Mouse (Mus musculus): ENCODE data around the gene Ormdl2.
A peak's percentile ranks its signal among the peaks of the same experiment; 100 is the strongest.
"Not testable (repeated sequence)": the region's sequence is repeated elsewhere in the genome, so short reads cannot be mapped to it uniquely, and the experiment has no call there.

Ormdl2 gene

GRCm38 (mm10) chr10:128821358-128822056 is at the start of gene Ormdl2:
Ormdl2 (minus strand) TSS chr10:128821645.
- peak; percentile 95 for DNase-seq

- DNase-seq, result no peak
These were observed 48.9 kb upstream of the Ormdl2 start for GRCm38 (mm10) chr10:128870341-128870740.

- DNase-seq, result no peak
These were observed 45.1 kb upstream of the Ormdl2 start for GRCm38 (mm10) chr10:128866518-128866917.

GRCm38 (mm10) chr10:128866042-128866441 is 44.6 kb upstream of the Ormdl2 start:
- DNase-seq, result no peak

GRCm38 (mm10) chr10:128861176-128861575 is 39.7 kb upstream of the Ormdl2 start:
- DNase-seq, result no peak

- DNase-seq, result no peak
These were observed 28.9 kb upstream of the Ormdl2 start for GRCm38 (mm10) chr10:128850339-128850738.

GRCm38 (mm10) chr10:128848426-128848825 is 27.0 kb upstream of the Ormdl2 start:
- no peak for DNase-seq

- no peak for DNase-seq
These were observed 25.2 kb upstream of the Ormdl2 start for GRCm38 (mm10) chr10:128846664-128847063.

- no peak for DNase-seq
These were observed 24.1 kb upstream of the Ormdl2 start for GRCm38 (mm10) chr10:128845516-128845915.

GRCm38 (mm10) chr10:128843260-128843659 is 21.8 kb upstream of the Ormdl2 start:
- DNase-seq, result no peak

GRCm38 (mm10) chr10:128840612-128841011 is 19.2 kb upstream of the Ormdl2 start:
- DNase-seq, result no peak

GRCm38 (mm10) chr10:128839434-128839833 is 18.0 kb upstream of the Ormdl2 start:
- no peak for DNase-seq

GRCm38 (mm10) chr10:128837400-128837799 is 16.0 kb upstream of the Ormdl2 start:
- no peak for DNase-seq

GRCm38 (mm10) chr10:128823821-128824220 is 2.4 kb upstream of the Ormdl2 start:
- peak; percentile 35 for DNase-seq

- DNase-seq, result not testable (repeated sequence)
These were observed 1.6 kb upstream of the Ormdl2 start for GRCm38 (mm10) chr10:128823087-128823486.

- no peak for DNase-seq
These were observed 690 bp upstream of the Ormdl2 start for GRCm38 (mm10) chr10:128822135-128822534.

- no peak for DNase-seq
These were observed 1.2 kb downstream of the Ormdl2 start for GRCm38 (mm10) chr10:128820217-128820616.

- DNase-seq, result no peak
These were observed 4.4 kb downstream of the Ormdl2 start, which contains the start of gene Sarnp for GRCm38 (mm10) chr10:128817033-128817432. Sarnp (plus strand) TSS chr10:128817333.

- no peak for DNase-seq
These were observed 14.4 kb downstream of the Ormdl2 start for GRCm38 (mm10) chr10:128807018-128807417.

- peak; percentile 16 for DNase-seq
These were observed 15.4 kb downstream of the Ormdl2 start for GRCm38 (mm10) chr10:128806086-128806485.

GRCm38 (mm10) chr10:128805092-128806000 is 16.1 kb downstream of the Ormdl2 start:
- DNase-seq, result peak; percentile 96

- DNase-seq, result peak; percentile 70
These were observed 17.0 kb downstream of the Ormdl2 start, which contains the start of gene Tmem198b for GRCm38 (mm10) chr10:128804271-128805091. Tmem198b (minus strand) TSS chr10:128804370.

GRCm38 (mm10) chr10:128803771-128804270 is 17.6 kb downstream of the Ormdl2 start, which contains the start of gene Dnajc14:
Dnajc14 (plus strand) TSS chr10:128804062.
- no peak for DNase-seq
